Mouse (Mus musculus) retina, embryonic 14.5 days (tissue): ENCODE results near the gene Prl.
"Not testable (repeated sequence)": the region's sequence is repeated elsewhere in the genome, so short reads cannot be mapped to it uniquely, and the experiment has no call there.

Experiments
- DNase-seq: peaks from one replicate; pipeline ENCODE4 v3.0.0-alpha.2; 2015; ENCODE audit warnings: low spot score

Gene Prl

GRCm38 (mm10) chr13:27057270-27057669 lies at the start of gene Prl:
TSS of gene Prl (plus strand) at chr13:27057570.
- no peak for DNase-seq

GRCm38 (mm10) chr13:27026614-27027013 lies 30.8 kb upstream of the Prl start:
- DNase-seq: no peak

GRCm38 (mm10) chr13:27027376-27027775 lies 30.0 kb upstream of the Prl start:
- no peak for DNase-seq

GRCm38 (mm10) chr13:27028501-27029240 lies 28.7 kb upstream of the Prl start:
- DNase-seq: no peak

- peak; percentile 22 for DNase-seq
Observed at GRCm38 (mm10) chr13:27031101-27031852, 26.1 kb upstream of the Prl start.

- no peak for DNase-seq
Observed at GRCm38 (mm10) chr13:27031853-27032240, 25.5 kb upstream of the Prl start.

GRCm38 (mm10) chr13:27032998-27033397 lies 24.4 kb upstream of the Prl start:
- no peak for DNase-seq

- DNase-seq: no peak
Observed at GRCm38 (mm10) chr13:27042185-27042584, 15.2 kb upstream of the Prl start.

- DNase-seq: no peak
Observed at GRCm38 (mm10) chr13:27043326-27043725, 14.0 kb upstream of the Prl start.

- DNase-seq: no peak
Observed at GRCm38 (mm10) chr13:27059177-27059576, 1.8 kb downstream of the Prl start.

- DNase-seq: not testable (repeated sequence)
Observed at GRCm38 (mm10) chr13:27093890-27094289, 36.5 kb downstream of the Prl start, which contains the start of gene Prl3d1. TSS of gene Prl3d1 (plus strand) at chr13:27094190.
